Mouse (Mus musculus): ENCODE data around the gene Ppp1r16b. TPM values are rescaled to one million over a fixed set of nuclear protein-coding genes. Genes with fewer than 3 reads are reported as not detected.

The Ppp1r16b gene
- total and polyA plus RNA-seq, 2 experiments = 0.99 to 2.4 TPM

GRCm38 (mm10) chr2:158681714-158682113 lies 16.5 kb downstream of the Ppp1r16b start:
- WGBS = 74% methylated on average over 6 of the region's 6 CpGs
- no peaks in the 10 kb centered on the region for H3K79me2 ChIP-seq (ENCODE audit: control insufficient read depth, insufficient read depth, low read length)
- H3K36me3 ChIP-seq (ENCODE audit: control insufficient read depth, insufficient read depth, low read length) = no peaks in the 10 kb centered on the region
- no peak for DNase-seq (ENCODE audit: extremely low read depth, low read depth, low spot score)
- no peak overlapping the region for H3K27ac ChIP-seq (replicated peaks; ENCODE audit: insufficient read depth, low read depth, low read length)
- H3K4me1 ChIP-seq (ENCODE audit: control insufficient read depth, insufficient read depth, low read length) = no peaks in the 10 kb centered on the region
- H3K9ac ChIP-seq (ENCODE audit: low read depth, low read length) = no peak overlapping the region
- TF ChIP-seq CTCF (IDR thresholded peaks at IDR 0.05; ENCODE audit: low read depth, low read length) (no peak), POLR2A (IDR thresholded peaks at IDR 0.05; ENCODE audit: extremely low read depth, insufficient read depth, low read length) (no peak)
- H3K4me3 ChIP-seq (ENCODE audit: insufficient read depth, low read depth, low read length) = no peak overlapping the region
- H3K27me3 ChIP-seq (ENCODE audit: control insufficient read depth, insufficient read depth, low read length) = no peaks in the 10 kb centered on the region

GRCm38 (mm10) chr2:158682344-158683037 lies 17.3 kb downstream of the Ppp1r16b start:
- no peak for DNase-seq (ENCODE audit: extremely low read depth, low read depth, low spot score)
- WGBS = 60% methylated on average over 11 of the region's 11 CpGs
- Histone ChIP-seq H3K4me3 (ENCODE audit: insufficient read depth, low read depth, low read length) (no peak overlapping the region), H3K4me1 (ENCODE audit: control insufficient read depth, insufficient read depth, low read length) (no peaks in the 10 kb centered on the region), H3K9ac (ENCODE audit: low read depth, low read length) (no peak overlapping the region), H3K27me3 (ENCODE audit: control insufficient read depth, insufficient read depth, low read length) (no peaks in the 10 kb centered on the region), H3K36me3 (ENCODE audit: control insufficient read depth, insufficient read depth, low read length) (no peaks in the 10 kb centered on the region), H3K27ac (replicated peaks; ENCODE audit: insufficient read depth, low read depth, low read length) (no peak overlapping the region), H3K79me2 (ENCODE audit: control insufficient read depth, insufficient read depth, low read length) (no peaks in the 10 kb centered on the region)
- TF ChIP-seq POLR2A (IDR thresholded peaks at IDR 0.05; ENCODE audit: extremely low read depth, insufficient read depth, low read length) = no peak
- no peak for TF ChIP-seq CTCF (IDR thresholded peaks at IDR 0.05; ENCODE audit: low read depth, low read length)

GRCm38 (mm10) chr2:158683038-158683413 lies 17.8 kb downstream of the Ppp1r16b start:
- H3K4me1 ChIP-seq (ENCODE audit: control insufficient read depth, insufficient read depth, low read length) = no peaks in the 10 kb centered on the region; the same call in 1 of the 2 replicates

GRCm38 (mm10) chr2:158684247-158684843 lies 19.1 kb downstream of the Ppp1r16b start:
- H3K27me3 ChIP-seq (ENCODE audit: control insufficient read depth, insufficient read depth, low read length) = no peaks in the 10 kb centered on the region
- no peak for TF ChIP-seq POLR2A (IDR thresholded peaks at IDR 0.05; ENCODE audit: extremely low read depth, insufficient read depth, low read length)
- no peak for TF ChIP-seq CTCF (IDR thresholded peaks at IDR 0.05; ENCODE audit: low read depth, low read length)
- H3K27ac ChIP-seq (replicated peaks; ENCODE audit: insufficient read depth, low read depth, low read length) = no peak overlapping the region
- H3K4me3 ChIP-seq (ENCODE audit: insufficient read depth, low read depth, low read length) = no peak overlapping the region
- peaks cover 8% of the 10 kb centered on the region; the same call in 1 of the 2 replicates for H3K4me1 ChIP-seq (ENCODE audit: control insufficient read depth, insufficient read depth, low read length)
- H3K79me2 ChIP-seq (ENCODE audit: control insufficient read depth, insufficient read depth, low read length) = no peaks in the 10 kb centered on the region
- DNase-seq (ENCODE audit: extremely low read depth, low read depth, low spot score) = no peak
- WGBS = 56% methylated on average over 9 of the region's 9 CpGs
- no peak overlapping the region for H3K9ac ChIP-seq (ENCODE audit: low read depth, low read length)
- H3K36me3 ChIP-seq (ENCODE audit: control insufficient read depth, insufficient read depth, low read length) = no peaks in the 10 kb centered on the region

More at GRCm38 (mm10) chr2:158683038-158683413, 17.8 kb downstream of the Ppp1r16b start:
- Histone ChIP-seq H3K79me2 (ENCODE audit: control insufficient read depth, insufficient read depth, low read length) (no peaks in the 10 kb centered on the region), H3K27me3 (ENCODE audit: control insufficient read depth, insufficient read depth, low read length) (no peaks in the 10 kb centered on the region), H3K36me3 (ENCODE audit: control insufficient read depth, insufficient read depth, low read length) (no peaks in the 10 kb centered on the region), H3K27ac (replicated peaks; ENCODE audit: insufficient read depth, low read depth, low read length) (no peak overlapping the region), H3K4me3 (ENCODE audit: insufficient read depth, low read depth, low read length) (no peak overlapping the region), H3K9ac (ENCODE audit: low read depth, low read length) (no peak overlapping the region)
- TF ChIP-seq POLR2A (IDR thresholded peaks at IDR 0.05; ENCODE audit: extremely low read depth, insufficient read depth, low read length) = no peak
- TF ChIP-seq CTCF (IDR thresholded peaks at IDR 0.05; ENCODE audit: low read depth, low read length) = no peak
- DNase-seq (ENCODE audit: extremely low read depth, low read depth, low spot score) = no peak
- 43% methylated on average over 4 of the region's 4 CpGs for WGBS

- Histone ChIP-seq H3K27me3 (ENCODE audit: control insufficient read depth, insufficient read depth, low read length) (no peaks in the 10 kb centered on the region), H3K4me3 (ENCODE audit: insufficient read depth, low read depth, low read length) (no peak overlapping the region), H3K4me1 (ENCODE audit: control insufficient read depth, insufficient read depth, low read length) (peaks cover 8% of the 10 kb centered on the region; the same call in 1 of the 2 replicates), H3K9ac (ENCODE audit: low read depth, low read length) (no peak overlapping the region), H3K27ac (replicated peaks; ENCODE audit: insufficient read depth, low read depth, low read length) (no peak overlapping the region), H3K79me2 (ENCODE audit: control insufficient read depth, insufficient read depth, low read length) (no peaks in the 10 kb centered on the region), H3K36me3 (ENCODE audit: control insufficient read depth, insufficient read depth, low read length) (no peaks in the 10 kb centered on the region)
- DNase-seq (ENCODE audit: extremely low read depth, low read depth, low spot score) = no peak
- TF ChIP-seq CTCF (IDR thresholded peaks at IDR 0.05; ENCODE audit: low read depth, low read length) (no peak), POLR2A (IDR thresholded peaks at IDR 0.05; ENCODE audit: extremely low read depth, insufficient read depth, low read length) (no peak)
- 80% methylated on average over 3 of the region's 3 CpGs for WGBS
Observed at GRCm38 (mm10) chr2:158684910-158685309, 19.7 kb downstream of the Ppp1r16b start.

- Histone ChIP-seq H3K27ac (replicated peaks; ENCODE audit: insufficient read depth, low read depth, low read length) (no peak overlapping the region), H3K4me3 (ENCODE audit: insufficient read depth, low read depth, low read length) (no peak overlapping the region), H3K36me3 (ENCODE audit: control insufficient read depth, insufficient read depth, low read length) (no peaks in the 10 kb centered on the region), H3K4me1 (ENCODE audit: control insufficient read depth, insufficient read depth, low read length) (peaks cover 8% of the 10 kb centered on the region; the same call in 1 of the 2 replicates), H3K27me3 (ENCODE audit: control insufficient read depth, insufficient read depth, low read length) (no peaks in the 10 kb centered on the region), H3K9ac (ENCODE audit: low read depth, low read length) (no peak overlapping the region), H3K79me2 (ENCODE audit: control insufficient read depth, insufficient read depth, low read length) (no peaks in the 10 kb centered on the region)
- DNase-seq (ENCODE audit: extremely low read depth, low read depth, low spot score) = no peak
- WGBS = 60% methylated on average over 2 of the region's 2 CpGs
- TF ChIP-seq POLR2A (IDR thresholded peaks at IDR 0.05; ENCODE audit: extremely low read depth, insufficient read depth, low read length) (no peak), CTCF (IDR thresholded peaks at IDR 0.05; ENCODE audit: low read depth, low read length) (no peak)
Observed at GRCm38 (mm10) chr2:158686394-158686793, 21.2 kb downstream of the Ppp1r16b start.
